Mouse (Mus musculus) spleen, adult 12 weeks (tissue): ENCODE results near the gene Clint1.
"Not testable (repeated sequence)": the region's sequence is repeated elsewhere in the genome, so short reads cannot be mapped to it uniquely, and the experiment has no call there.

Experiments
- DNase-seq: peaks from one replicate; pipeline ENCODE4 v3.0.0; 2022; ENCODE audit warnings: low spot score

Gene Clint1

DNA sequence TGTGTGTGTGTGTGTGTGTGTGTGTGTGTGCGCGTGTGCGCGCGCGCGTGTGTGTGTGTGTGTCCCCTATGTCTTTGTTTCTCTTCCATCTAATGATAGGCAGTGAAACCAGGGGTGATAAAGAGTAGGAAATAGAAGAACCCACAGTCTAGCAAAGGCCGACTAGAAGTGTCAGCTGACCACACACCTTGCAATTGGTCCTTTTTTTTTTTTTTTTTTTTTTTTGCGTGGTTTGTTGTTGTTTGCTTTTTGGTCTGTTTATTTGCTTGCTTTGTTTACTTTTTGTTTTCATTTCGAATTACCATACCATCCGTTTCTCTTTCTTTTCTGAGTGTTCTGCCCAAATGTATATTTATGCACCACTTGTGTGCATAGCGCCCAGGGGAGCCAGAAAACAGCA lies 3.6 kb upstream of the Clint1 start:
- no peak for DNase-seq

- DNase-seq = no peak
Measured at GRCm38 (mm10) chr11:45849203-45849602, 2.6 kb upstream of the Clint1 start.

DNA sequence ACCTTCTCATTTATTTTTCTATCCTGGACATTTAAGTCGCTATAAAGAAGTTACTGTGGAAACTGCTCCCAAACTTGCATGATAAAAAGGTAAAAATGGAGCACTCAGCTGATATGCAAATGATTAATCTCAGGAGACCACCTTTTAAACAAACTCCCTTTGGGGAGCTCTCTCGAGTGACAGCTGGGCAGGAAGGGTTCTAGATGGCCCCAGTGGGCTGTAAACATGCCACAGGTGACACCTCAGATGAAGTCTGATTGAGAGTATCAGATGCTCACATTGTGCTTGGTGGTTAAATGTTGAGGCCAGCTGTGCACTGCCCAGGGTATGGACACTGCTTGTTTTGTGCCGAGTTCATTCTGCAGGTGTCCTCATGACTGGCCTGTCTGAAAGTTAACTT lies 2.0 kb upstream of the Clint1 start:
- DNase-seq = no peak

GRCm38 (mm10) chr11:45850317-45850716 lies 1.5 kb upstream of the Clint1 start:
- DNase-seq = no peak

DNA sequence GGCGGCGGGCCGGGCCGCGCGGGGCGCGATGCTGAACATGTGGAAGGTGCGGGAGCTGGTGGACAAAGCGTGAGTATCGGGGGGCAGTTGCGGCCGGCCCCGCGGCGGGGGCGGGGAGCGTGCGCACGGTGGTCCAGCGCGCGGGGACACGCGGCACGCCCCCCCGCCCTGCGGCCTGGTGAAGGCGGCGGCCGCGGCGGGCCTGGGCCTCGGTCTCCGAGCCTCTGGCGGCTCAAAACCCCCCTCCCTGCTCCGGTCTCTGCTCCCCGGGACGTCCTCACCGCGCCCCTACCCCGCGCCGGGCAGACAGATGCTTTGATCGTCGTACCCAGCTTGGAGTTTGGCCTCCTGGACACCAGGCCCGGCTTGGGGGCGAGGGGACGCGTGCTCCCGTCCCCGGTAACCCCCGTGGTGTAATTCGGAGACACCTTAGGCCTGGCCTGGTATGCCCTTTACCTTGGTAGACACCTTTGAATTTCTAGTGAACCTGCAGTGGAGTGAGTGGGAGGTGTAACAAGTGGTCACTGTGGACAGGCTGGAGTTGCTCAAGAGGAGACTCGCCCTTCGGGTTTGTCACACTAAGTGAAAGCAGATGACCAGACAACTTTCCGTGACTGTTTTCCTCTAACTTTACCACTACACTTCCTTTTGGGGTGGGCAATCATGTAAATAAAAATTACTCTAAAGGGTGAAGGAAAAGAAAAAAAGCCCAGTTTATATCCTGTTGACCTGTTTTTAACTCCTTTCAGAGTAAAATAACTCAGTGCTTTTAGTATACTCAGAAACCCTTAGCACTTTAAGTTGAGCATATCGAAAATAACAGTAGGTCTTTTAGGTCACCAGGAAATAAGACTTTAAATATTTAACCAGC lies 508 bp downstream of the Clint1 start:
- peak; percentile 54 for DNase-seq

DNA sequence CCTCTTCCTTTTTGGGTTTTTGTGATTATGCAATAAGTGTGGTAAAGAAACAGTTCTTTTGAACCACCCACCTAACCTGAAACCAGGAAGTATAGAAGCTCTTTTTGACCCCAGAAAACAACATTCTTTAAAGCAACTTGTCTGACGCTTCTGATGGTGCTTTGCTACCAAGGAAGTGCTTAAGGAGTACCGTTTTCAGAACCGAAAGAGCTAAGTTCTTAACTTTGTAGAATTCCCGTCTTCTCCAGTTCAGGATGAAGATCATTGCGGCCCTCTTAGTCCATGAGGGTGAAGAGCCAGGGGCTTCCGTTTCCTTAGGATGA lies 1.1 kb downstream of the Clint1 start:
- DNase-seq = no peak

GRCm38 (mm10) chr11:45853916-45854315 lies 2.1 kb downstream of the Clint1 start:
- DNase-seq = no peak

DNA sequence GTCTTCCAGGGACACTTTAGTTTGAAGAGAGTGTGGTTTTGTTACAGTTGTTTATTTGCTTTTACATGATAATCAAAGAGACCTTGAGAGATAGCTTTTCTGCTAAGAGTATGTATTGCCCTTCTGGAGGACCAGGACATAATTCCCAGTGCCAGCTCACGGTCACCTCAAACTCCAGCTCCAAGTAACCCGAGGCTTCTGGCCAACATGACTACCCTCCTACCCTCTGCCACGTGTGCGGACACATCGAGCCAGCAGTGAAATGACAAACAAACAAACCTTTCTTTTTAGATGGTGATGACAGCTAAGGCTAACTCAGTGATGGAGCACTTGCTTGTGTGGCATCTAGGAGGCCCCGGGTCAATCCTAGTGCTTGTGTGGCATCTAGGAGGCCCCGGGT lies 2.5 kb downstream of the Clint1 start:
- DNase-seq = no peak

DNA sequence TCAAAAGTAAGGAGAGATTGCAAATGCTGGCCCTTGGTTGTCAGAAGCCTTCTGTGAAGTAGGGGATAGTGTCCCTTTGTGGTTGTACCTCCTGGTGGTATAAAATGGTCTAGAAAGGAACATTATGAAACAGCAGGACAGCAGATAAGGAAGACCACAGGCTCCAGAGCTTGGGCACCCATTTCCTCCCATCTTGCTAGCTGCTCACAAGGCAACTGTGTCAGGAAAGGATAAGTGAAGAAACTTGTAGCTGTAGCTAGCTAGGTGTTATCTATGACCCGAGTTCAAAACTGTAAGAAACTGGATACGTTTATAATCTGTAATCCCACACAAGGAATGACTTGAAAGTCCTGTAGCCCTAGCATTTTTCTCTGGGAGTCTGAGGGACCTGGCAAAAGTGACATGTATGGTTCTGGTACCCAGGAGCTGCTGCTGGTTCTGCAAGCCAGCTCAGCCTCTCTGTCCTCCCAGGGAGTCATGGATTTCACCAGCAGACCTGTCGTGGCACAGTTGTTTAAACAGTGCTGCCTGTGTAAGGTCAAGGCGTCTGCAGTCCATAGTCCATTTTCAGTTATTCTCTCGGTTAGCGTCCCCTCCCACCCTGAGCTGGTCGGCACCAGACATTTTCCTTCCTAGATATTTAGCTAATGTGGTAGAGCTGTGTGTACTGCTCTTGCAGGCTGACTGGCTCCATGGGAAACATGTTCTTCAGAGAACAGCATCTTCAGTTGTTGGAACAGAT lies 3.7 kb downstream of the Clint1 start:
- DNase-seq = peak; percentile 10

- DNase-seq = peak; percentile 11
Measured at GRCm38 (mm10) chr11:45856149-45856516, 4.3 kb downstream of the Clint1 start.

- no peak for DNase-seq
Measured at GRCm38 (mm10) chr11:45861334-45861733, 9.5 kb downstream of the Clint1 start.

- DNase-seq = no peak
Measured at GRCm38 (mm10) chr11:45864409-45864808, 12.6 kb downstream of the Clint1 start.

GRCm38 (mm10) chr11:45865861-45866260 lies 14.0 kb downstream of the Clint1 start:
- DNase-seq = no peak

- DNase-seq = no peak
Measured at GRCm38 (mm10) chr11:45866534-45866933, 14.7 kb downstream of the Clint1 start.

- DNase-seq = no peak
Measured at GRCm38 (mm10) chr11:45873666-45874065, 21.8 kb downstream of the Clint1 start.

DNA sequence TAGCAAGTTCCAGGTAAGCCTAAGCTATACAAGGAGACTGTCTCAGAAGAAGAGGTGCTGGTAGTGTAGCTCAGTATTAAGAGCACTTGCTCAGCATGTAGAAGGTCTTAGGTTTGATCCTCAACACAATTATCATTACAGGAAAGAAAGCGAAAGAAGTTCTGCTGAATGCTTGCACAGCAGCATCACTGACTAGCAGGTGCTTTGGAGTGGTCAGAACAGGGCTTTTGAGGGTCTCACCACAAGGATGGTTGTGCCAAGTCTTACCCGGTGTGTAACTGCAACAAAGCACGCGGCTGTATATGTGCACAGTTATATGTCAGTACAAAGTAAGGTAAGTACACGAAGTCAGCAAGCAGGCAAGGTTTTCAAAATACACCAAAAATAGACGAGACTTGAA lies 22.4 kb downstream of the Clint1 start:
- no peak for DNase-seq

DNA sequence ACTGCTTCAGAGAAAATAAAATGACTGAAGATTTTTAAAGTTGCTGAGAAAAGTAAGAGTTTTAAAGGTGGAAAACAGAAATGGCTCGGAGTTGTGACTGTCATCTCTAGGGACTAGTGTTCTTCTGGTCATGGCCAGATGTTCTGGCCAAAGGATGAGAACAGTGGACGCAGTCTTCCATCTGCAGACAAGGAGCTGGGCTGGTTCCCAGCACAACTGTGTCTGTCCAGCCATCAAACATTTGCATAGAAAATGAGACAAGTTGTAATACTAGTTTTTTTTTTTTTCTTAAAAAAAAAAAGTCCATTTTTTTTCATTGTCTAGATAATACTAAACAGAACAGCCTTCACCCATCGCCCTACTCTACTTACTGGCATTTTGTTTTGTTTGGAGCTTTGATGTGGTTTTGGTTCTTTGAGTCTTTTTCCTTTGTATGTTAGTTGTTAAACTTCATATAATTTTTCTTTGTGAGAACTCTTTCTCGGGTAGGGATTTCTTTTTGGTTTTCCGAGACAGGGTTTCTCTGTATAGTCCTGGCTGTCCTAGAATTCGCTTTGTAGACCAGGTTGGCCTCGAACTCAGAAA lies 23.6 kb downstream of the Clint1 start:
- no peak for DNase-seq

DNA sequence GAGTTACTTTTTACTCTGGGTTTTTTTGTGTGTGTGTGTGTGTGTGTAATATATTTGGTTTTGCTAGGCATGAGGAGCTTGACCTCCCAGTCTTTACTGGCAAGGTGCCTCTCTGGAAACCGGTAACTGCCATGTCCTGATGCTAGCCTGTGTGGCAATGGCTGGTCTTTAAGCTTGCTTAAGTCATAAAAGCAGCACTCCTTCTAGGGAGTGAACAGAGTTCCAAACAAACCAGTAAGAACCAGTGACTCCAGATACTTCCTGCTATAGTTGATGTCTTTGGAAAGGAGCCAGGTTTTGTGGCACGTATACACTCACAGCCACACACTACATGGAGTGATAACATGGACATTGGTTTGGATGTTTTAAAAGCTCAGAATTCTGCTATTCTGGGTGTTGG lies 24.2 kb downstream of the Clint1 start:
- DNase-seq = no peak

GRCm38 (mm10) chr11:45879366-45879765 lies 27.5 kb downstream of the Clint1 start:
- DNase-seq = not testable (repeated sequence)

- DNase-seq = no peak
Measured at GRCm38 (mm10) chr11:45881026-45881682, 29.3 kb downstream of the Clint1 start.

GRCm38 (mm10) chr11:45881683-45882068 lies 29.8 kb downstream of the Clint1 start:
- no peak for DNase-seq

GRCm38 (mm10) chr11:45883270-45883931 lies 31.6 kb downstream of the Clint1 start:
- no peak for DNase-seq
